Mouse (Mus musculus) cortical plate, adult 2 months (tissue): ENCODE measurements around the gene Wnk4.

Source experiments
- CTCF ChIP-seq: fragments of 200-500 bp; IDR thresholded peaks from 2 replicates; pipeline ENCODE4 v1.5.1; 2011; ENCODE audit warnings: mild to moderate bottlenecking, control low read depth, low read length; ENCODE audit not compliant: insufficient read depth; ENCODE audit errors: extremely low read depth
- POLR2A ChIP-seq: fragments of 200-500 bp; IDR thresholded peaks from 2 replicates; pipeline ENCODE4 v1.6.1; 2011; ENCODE audit warnings: mild to moderate bottlenecking, low read length, control low read depth; ENCODE audit not compliant: insufficient read depth; ENCODE audit errors: extremely low read depth

DNA sequence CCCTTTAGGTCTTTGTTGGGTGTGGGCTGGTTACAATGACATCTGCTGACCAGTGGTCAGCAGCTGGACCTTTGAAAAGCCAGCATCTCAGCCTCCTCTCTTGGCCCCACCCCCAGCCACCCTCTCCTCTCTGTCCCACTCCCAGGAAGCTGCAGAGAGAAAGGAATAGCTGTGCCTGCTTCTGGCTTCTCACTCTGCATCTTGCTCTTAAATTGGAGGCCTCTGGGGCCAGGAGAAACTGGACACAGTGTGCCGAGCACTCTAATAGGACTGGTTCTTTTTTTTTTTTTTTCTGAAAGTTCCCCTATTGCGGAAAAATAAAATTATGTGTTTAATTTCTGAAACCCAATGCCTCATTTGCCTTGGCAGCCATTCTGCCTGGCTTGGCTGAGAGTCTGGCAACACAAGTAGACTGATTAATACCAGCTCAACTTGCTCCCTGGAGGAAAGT, 30.3 kb upstream of the Wnk4 start:
- TF ChIP-seq POLR2A = no peak
- TF ChIP-seq CTCF = no peak
